Mouse (Mus musculus): ENCODE data around the gene Efhd1.

GRCm38 (mm10) chr1:87283410-87283960, 19.3 kb downstream of the Efhd1 start:
- TF ChIP-seq CTCF (IDR thresholded peaks at IDR 0.05; ENCODE audit: low read depth, low read length) (no peak), POLR2A (IDR thresholded peaks at IDR 0.05; ENCODE audit: insufficient read depth, low read length) (no peak), EP300 (IDR thresholded peaks at IDR 0.05; ENCODE audit: insufficient read depth, low read depth, low read length) (no peak)

All from ES-Bruce4 (cell line).